In genomic region chr12:86659447-86659968, GRCm38 (mm10) we compare ENCODE assay signal across 9 mouse cellular contexts. TPM values are rescaled to one million over a fixed set of nuclear protein-coding genes. Genes with fewer than 3 reads are reported as not detected.
DNase-seq lines count a peak whose midpoint lies in the region; ATAC-seq and TF ChIP-seq lines count a peak whose summit lies in the region.
"Had no signal": no experiment of that assay in that cellular context is flagged by ENCODE, and none has a peak within 500 bp of the region (broad histone marks: within the 10 kb centered on the region; RNA-seq: fewer than 3 reads in every experiment).

No protein-coding gene starts in this region.

- no peak overlapping the region for H3K27ac ChIP-seq in forebrain, postnatal 0 days (ENCODE audit: low read depth, low read length)
- peak overlapping the region; percentile 79 for H3K27ac ChIP-seq in neural tube, embryonic 13.5 days (replicated peaks)
- H3K27ac ChIP-seq: liver, embryonic 13.5 days had no signal

- H3K36me3 ChIP-seq in forebrain, postnatal 0 days (ENCODE audit: insufficient read depth) = no peaks in the 10 kb centered on the region
- no peaks in the 10 kb centered on the region for H3K36me3 ChIP-seq in neural tube, embryonic 13.5 days
- H3K36me3 ChIP-seq: liver, embryonic 13.5 days had no signal

- 8% methylated on average over 6 of the region's 6 CpGs for WGBS in forebrain, postnatal 0 days
- WGBS in neural tube, embryonic 13.5 days = 4% methylated on average over 6 of the region's 6 CpGs

- intact Hi-C loops in heart, postnatal 25 days (cut with DNase I) = no loop called here

- no peaks in the 10 kb centered on the region for H3K4me1 ChIP-seq in forebrain, postnatal 0 days (ENCODE audit: insufficient read depth)
- H3K4me1 ChIP-seq in neural tube, embryonic 13.5 days (replicated peaks) = peaks cover 14% of the 10 kb centered on the region
- H3K4me1 ChIP-seq: liver, embryonic 13.5 days had no signal

- H3K4me2 ChIP-seq in forebrain, postnatal 0 days (ENCODE audit: low read depth) = no peak overlapping the region
- H3K4me2 ChIP-seq in neural tube, embryonic 13.5 days = no peak overlapping the region
- H3K4me2 ChIP-seq: liver, embryonic 13.5 days had no signal

- peak; percentile 77 for ATAC-seq in forebrain, postnatal 0 days
- peak; percentile 74 for ATAC-seq in neural tube, embryonic 13.5 days (ENCODE audit: low read depth)
- ATAC-seq in inflammation-experienced regulatory T-cells, adult 6 months = no peak

- no peaks in the 10 kb centered on the region for H3K27me3 ChIP-seq in forebrain, postnatal 0 days (ENCODE audit: insufficient read depth, low read length)
- no peaks in the 10 kb centered on the region for H3K27me3 ChIP-seq in neural tube, embryonic 13.5 days
- H3K27me3 ChIP-seq: liver, embryonic 13.5 days had no signal

- H3K9ac ChIP-seq in forebrain, postnatal 0 days = no peak overlapping the region
- 0 out of 2 replicates have a peak overlapping the region, but pooled peaks have one; percentile 17 for H3K9ac ChIP-seq in neural tube, embryonic 13.5 days
- H3K9ac ChIP-seq: liver, embryonic 13.5 days had no signal

- no peak for TF ChIP-seq CTCF in forebrain, postnatal 0 days (IDR thresholded peaks at IDR 0.05; ENCODE audit: low read depth)

- H3K4me3 ChIP-seq in forebrain, postnatal 0 days (ENCODE audit: low read depth, low read length) = no peak overlapping the region
- no peak overlapping the region for H3K4me3 ChIP-seq in neural tube, embryonic 13.5 days
- H3K4me3 ChIP-seq: liver, embryonic 13.5 days had no signal

- no peaks in the 10 kb centered on the region for H3K9me3 ChIP-seq in forebrain, postnatal 0 days (ENCODE audit: low read length)
- no peaks in the 10 kb centered on the region for H3K9me3 ChIP-seq in neural tube, embryonic 13.5 days
- H3K9me3 ChIP-seq: liver, embryonic 13.5 days had no signal

- peak; percentile 37 for DNase-seq in heart, postnatal 4 days
- no peak for DNase-seq in heart, postnatal 25 days (ENCODE audit: low spot score)
- DNase-seq in brain, adult 2 months (ENCODE audit: low read depth, low spot score) = peak; percentile 91
- peak; percentile 59 for DNase-seq in forebrain, postnatal 0 days
- DNase-seq in urinary bladder, postnatal 10 days (ENCODE audit: low spot score) = no peak
- DNase-seq in liver = no peak
- DNase-seq: liver, embryonic 13.5 days had no signal

RNA-seq across cellular contexts. Expression of gene Vash1, which starts 19.0 kb away (rescaled TPM):
- 10 to 100 TPM; 53.5 to 56.7 TPM for total RNA-seq in heart, postnatal 4 days (2021)
- total RNA-seq in heart, postnatal 25 days (2021) = 10 to 100 TPM; 19.4 to 21.0 TPM
- total RNA-seq in forebrain, postnatal 0 days (2014; rRNA removed) = 93.0 and 96.3 TPM in 2 replicates
- 25.7 and 33.2 TPM in 2 replicates for polyA plus RNA-seq in forebrain, postnatal 0 days (2015; fragmentation: Nextera tagmentation; extraction: Ambion mirVana)
- polyA plus RNA-seq in neural tube, embryonic 13.5 days (2015; fragmentation: Nextera tagmentation; extraction: Ambion mirVana) = 30.6 and 34.0 TPM in 2 replicates
- under 1 TPM in 1 of 3 experiments, not detected in 2; 0.21 TPM for polyA plus RNA-seq in inflammation-experienced regulatory T-cells, adult 6 months (2017; shearing (Covaris generic))

Comparison
In these comparisons a context has a peak if more than half of its experiments do, and no peak if none do; other contexts are left out.
1. DNase-seq: peak in heart, postnatal 4 days (single experiment), brain, adult 2 months (single experiment) and forebrain, postnatal 0 days (single experiment); none in heart, postnatal 25 days (single experiment), urinary bladder, postnatal 10 days (single experiment) and liver (single experiment).